Mouse (Mus musculus) splenic B cell, adult 2 months (primary cell): ENCODE measurements at regions not wholly inside any gene's neighbourhood (a gene's known extent, or its start where the extent isn't known, plus 50 kb on each side); places are given as distances from the start of the nearest gene placed in this dataset.

Experiments used
- DNase-seq: peaks from one replicate; pipeline ENCODE4 v3.0.0-alpha.2; 2011; ENCODE audit warnings: low read depth, low spot score
- H3K27me3 ChIP-seq: 2 replicates; pipeline ENCODE4 v1.6.1; 2012; ENCODE audit warnings: mild to moderate bottlenecking, low read length, moderate library complexity, mixed read lengths; ENCODE audit not compliant: control insufficient read depth, poor library complexity, insufficient read depth, severe bottlenecking
- H3K36me3 ChIP-seq: 2 replicates; pipeline ENCODE4 v1.6.1; 2012; ENCODE audit warnings: mild to moderate bottlenecking, low read length, moderate library complexity, mixed read lengths; ENCODE audit not compliant: control insufficient read depth, poor library complexity, insufficient read depth, severe bottlenecking

DNA sequence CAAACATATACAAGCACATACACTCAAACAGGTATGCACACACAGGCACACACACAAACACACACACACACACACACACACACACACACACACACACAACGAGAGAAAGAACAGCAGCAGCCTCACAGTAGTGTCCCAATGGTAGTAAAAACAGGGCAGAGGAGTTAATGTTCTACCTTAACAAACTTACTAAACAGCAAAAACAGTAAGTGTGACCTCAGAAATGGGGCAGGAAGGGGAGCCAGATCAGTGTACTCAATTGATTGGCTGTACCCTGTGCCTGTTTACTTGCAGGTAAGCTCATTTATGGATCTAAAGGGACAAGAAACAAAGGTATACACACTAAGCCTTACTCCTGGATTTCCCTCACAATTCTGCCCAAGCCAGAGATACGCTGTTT, 53.6 kb upstream of the Ell2 start:
- H3K36me3 ChIP-seq, result no peaks in the 10 kb centered on the region
- DNase-seq, result no peak
- no peaks in the 10 kb centered on the region for H3K27me3 ChIP-seq
